Mouse (Mus musculus): ENCODE data around the gene Nynrin.

Gene Nynrin

DNA sequence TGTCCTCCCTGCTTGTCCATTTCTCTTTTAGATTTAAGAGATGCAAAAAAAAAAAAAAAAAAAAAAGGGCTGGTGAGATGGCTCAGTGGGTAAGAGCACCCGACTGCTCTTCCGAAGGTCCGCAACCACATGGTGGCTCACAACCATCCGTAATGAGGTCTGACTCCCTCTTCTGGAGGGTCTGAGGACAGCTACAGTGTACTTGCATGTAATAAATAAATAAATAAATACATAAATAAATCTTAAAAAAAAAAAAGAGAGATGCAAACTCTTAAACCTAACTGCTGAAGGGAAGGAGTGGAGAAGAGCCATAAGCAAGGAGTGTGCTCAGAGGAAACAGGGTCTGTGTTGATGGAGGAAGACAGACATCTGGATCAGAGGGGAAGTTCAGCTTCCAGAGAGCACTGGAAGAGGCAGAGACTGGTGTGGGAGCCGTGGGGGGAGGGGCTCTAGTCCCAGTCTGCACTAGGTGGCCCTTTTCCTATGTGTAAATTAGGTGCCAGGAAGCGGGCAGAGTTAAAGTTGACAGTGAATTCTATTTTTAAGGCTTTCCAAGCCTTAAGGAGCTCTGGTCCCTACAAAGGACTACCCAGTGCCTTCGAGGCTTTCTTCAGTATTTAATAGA, 24.6 kb downstream of the Nynrin start:
- no peak for DNase-seq (ENCODE audit: low read depth)

DNA sequence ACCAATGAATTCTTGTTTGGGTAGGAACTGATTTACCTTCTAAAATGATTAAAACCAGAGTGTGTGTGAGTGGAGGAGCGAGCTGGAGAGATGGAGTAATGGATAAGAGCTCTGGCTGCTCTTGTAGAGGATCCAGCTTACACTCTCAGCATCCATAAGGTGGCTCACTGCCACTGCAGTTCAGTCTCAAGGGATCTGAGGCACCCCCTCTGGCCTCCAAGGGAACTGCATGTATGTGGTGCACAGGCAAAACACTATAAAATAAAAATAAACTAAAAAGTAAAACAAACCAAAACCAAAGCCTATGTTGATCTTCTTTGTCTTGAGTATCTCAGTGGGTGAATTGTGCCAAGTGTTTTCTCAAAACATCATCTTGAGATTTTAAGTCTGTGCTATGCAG, 25.8 kb downstream of the Nynrin start:
- no peak for DNase-seq (ENCODE audit: low read depth)

DNA sequence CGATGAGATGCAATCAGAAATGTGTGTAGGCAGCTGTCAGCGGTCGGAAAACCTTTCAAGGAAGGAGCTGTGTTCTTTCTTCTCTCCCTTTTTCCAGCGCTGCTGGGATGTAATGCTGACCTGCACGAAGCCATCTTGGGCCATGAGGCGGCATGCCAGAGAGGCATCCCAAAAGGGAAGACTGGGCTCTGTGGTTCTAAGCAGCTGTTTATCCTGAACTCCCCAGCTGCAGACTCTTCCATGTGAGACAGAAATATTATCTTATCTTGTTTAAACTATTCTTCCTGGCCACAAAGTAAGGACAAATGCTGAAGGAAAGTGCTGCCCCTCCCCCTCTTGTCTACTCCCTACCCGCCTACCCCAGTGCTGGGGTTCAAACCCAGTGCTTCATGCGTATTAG, 27.2 kb downstream of the Nynrin start:
- no peak for DNase-seq (ENCODE audit: low read depth)

DNA sequence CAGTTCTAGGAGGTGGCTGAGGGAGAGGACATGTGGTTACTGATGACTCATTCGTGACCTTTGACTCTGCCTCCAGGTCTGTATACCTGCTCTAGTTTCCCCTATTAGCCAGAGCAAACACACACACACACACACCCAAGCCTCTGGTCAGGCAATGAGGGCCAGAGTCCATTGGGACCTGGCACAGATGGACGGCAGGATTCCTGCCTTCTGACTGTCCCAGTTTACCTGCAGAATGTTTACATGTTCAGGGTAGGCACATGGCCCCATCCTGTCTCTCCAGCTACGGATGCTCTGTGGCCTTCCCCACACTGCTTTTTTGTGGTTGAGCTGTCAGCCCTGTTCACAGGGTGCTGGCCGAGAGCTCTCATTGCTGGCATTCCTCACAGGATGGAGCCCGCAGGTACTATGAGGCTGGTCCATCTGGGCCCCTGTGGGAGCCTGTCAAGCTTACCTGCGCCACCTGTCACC, 28.4 kb downstream of the Nynrin start:
- DNase-seq (ENCODE audit: low read depth): no peak

DNA sequence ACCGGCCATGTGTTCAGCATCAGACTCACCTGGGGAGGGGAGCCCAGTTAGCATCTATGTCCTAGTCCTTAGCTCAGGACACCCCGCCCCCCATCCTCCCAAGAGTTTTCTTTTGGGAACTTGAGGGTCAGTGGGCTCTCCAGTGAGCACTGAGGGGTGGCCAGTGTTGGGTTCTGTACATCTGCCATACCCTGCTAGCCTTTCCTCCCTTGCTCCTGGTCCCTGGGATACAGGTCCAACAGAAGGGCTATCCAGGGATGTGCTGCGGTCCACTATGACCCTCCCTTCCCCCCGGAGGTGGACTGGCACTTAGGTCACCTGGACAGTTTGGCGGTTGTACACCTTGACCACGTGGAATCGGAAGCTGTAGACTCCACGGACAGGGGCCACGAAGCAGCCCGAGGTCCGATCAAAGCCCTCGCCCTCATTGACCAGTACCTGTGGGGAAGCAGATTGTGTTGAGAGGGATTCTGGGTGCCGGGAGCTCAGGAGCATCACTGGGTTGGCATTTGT, 29.4 kb downstream of the Nynrin start:
- no peak for DNase-seq (ENCODE audit: low read depth)

DNA sequence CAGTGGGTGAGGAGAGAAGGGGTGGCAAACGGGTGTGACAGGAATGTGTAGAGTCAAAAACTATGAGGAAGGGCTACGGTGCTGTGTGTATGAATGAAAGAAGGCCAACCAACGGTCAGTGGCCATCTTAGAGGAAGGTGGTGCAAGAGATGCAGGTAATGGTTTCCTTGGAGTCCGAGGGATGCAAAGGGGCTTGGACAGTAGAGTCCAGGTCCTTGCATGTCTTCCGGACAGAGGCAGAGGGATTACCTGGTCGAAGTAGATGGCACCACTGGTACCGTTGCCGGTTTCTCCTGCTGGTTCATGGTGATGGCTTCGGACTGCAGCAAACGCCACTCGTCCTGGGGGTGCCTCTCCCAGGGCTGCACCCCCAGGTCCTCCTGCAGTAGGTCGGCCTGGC, 29.9 kb downstream of the Nynrin start:
- DNase-seq (ENCODE audit: low read depth): no peak

DNA sequence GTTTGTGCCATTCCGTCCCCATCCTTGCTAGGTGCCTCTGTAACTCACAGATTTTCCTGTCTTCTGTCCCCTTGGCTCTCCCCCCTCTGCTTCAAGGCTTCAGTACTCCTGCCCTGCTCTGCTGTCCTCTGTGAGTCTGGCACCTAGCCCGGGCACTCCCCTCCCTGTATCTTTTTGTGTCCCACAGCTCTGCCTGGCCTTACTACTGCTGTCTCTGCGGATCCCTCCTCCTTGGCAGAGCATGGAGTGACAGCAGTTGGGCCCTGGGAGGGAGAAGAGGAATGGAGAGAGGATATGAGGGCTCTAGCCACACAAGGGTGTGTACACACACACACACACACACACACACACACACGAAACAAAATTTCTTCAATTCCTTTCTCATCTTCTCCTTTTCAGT, 30.4 kb downstream of the Nynrin start, which contains the start of gene Cbln3:
TSS of gene Cbln3 (minus strand) at position 227 of the 400 bp plus-strand sequence.
- DNase-seq (ENCODE audit: low read depth): no peak

DNA sequence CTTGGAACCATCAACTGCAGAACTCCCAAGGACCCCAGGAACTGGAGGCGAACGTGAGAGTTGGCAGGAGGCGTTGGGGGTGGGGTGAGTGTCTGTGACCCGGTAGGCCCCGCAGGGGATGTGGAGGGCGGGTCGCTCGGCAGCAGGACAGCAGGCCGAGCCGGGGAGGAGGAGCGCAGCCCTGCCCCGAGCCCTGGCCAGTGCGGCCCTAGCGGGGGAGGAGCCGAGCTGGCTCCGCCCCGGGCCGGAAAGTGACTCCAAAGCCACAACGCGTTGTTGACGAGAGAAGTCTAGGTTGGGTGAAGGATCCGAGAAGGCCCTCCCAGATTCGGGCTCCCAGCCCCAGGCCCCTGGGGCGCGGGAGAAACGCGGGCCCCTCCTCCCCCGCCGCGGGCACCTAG, 30.9 kb downstream of the Nynrin start, which contains the start of gene Khnyn:
TSS of gene Khnyn (plus strand) at position 235 of the 401 bp plus-strand sequence.
- DNase-seq (ENCODE audit: low read depth): peak; percentile 88

DNA sequence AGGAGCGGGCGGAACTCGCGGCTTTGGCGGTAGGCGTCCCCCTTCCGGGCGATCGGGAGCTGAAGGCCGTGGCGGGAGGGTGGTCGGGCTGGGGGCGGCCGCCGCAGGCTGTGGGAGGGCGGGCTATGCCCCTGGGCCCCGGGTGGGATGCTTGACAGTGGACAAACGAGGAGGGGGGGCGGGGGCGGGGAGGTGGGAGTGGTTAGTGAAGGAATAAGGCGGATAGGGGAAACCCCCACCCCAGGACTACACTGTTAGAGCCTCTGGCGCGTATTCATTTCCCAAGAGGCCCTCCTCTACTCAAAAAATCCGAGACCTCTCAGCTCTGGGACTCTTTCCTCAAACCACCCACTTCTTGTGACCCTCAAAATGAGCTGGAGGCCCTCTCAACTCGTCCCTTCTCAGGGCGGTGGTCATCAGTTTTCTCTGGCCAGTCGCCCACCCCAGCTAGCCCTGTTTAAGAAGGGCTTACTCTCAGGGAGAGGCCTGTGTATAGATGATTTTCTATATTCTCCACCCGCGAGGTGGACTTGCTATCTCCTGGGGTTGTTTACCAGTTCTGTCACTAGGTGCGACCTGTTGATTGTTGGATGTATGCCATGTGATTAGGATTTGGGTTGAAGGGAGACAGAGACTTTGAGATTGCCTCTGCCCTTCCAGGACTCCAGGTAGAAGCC, 31.4 kb downstream of the Nynrin start:
- no peak for DNase-seq (ENCODE audit: low read depth)

DNA sequence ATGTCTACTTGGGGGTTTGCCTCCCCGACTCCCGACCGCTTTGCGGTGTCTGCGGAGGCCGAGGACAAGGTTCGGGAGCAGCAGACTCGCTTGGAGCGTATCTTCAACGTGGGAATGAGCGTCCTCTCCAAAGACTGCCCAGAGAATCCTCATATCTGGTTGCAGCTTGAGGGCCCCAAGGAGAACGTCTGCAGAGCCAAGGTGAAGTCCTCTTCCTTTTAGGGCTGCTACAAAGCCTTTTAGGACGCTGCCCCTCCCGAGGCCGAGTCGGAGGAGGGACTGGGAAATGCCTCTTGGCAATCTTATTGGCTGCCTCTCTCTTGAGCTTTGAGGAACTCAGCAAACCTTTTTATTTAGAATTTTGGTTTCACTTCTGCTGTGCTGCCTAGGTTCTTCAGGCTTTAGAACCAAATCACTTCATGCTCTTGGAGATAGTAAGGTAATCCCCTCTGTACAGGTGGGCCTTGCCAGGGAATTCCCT, 32.0 kb downstream of the Nynrin start:
- DNase-seq (ENCODE audit: low read depth): no peak

DNA sequence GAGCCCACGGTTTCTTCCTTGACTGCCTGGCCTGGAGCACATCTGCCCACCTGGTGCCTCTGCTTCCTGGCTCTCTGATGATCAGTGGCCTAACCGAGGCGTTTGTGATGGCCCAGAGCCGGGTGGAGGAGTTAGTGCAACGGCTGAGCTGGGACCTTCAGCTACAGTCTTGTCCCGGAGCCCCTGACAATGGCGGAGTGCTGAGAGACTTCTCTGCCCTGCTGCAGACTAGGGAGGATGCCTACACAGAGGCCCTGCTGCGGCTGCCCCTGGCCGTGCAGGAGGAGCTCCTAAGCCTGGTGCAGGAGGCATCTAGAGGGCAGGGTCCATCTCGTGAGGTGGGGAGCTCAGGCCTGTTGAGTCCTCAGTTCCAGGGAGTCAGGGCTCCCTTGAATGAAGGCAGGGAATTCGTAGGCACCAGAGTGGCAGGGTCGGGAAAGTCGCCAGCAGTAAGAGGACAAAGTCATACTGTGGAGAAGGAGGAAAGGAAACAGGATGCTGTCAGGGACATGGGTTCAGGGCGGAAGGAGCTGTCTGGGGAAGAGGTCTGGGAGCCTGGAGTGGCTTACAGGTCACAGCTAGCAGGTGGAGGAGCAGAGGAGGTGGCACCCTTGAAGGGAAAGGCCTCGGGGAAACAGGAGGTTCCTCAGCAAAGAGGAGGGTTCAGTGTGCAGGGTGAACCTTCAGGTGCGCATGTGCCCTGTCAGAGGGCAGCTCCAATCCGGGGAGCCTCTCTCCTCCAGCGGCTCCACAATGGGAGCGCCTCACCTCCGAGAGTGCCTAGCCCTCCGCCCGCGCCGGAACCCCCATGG, 33.0 kb downstream of the Nynrin start:
- DNase-seq (ENCODE audit: low read depth): no peak

DNA sequence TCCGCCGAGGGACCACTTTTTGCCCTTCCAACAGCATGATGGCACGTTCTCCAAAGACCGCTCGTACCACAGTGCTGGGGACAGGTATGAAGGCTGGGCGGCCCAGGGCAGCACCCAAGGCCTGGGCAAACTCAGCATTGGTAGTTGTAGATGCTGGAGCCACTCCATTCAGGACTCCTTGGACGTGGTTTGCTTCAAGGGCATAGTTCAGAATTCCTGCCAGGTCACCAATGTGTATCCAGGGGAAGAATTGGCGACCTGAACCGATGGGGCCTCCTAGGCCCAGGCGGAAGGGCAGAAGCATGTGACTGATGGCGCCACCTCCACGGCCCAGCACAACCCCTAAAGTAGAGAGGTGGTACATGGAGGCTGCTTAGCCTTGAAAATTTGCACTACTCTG, 43.9 kb downstream of the Nynrin start:
- DNase-seq (ENCODE audit: low read depth): no peak

DNA sequence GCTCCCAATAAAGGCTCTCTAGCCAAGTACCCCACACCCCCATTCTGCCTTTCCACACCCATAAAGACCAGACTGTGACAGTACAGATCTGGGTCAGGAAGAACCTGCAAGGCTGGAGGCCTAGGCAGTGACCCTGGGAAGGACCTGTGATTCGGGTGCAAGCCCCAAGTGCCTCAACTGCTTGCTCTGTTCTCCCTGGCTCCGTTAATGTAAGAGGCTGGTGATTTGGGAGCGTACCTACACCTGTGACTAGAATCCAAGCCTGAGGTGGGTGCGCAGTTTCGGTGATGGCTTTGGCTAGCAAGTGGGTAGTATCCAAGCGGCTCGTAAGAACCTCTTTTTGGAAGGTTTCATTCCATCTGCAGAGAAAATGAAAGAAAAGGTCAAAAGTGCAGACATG, 45.1 kb downstream of the Nynrin start:
- DNase-seq (ENCODE audit: low read depth): no peak

DNA sequence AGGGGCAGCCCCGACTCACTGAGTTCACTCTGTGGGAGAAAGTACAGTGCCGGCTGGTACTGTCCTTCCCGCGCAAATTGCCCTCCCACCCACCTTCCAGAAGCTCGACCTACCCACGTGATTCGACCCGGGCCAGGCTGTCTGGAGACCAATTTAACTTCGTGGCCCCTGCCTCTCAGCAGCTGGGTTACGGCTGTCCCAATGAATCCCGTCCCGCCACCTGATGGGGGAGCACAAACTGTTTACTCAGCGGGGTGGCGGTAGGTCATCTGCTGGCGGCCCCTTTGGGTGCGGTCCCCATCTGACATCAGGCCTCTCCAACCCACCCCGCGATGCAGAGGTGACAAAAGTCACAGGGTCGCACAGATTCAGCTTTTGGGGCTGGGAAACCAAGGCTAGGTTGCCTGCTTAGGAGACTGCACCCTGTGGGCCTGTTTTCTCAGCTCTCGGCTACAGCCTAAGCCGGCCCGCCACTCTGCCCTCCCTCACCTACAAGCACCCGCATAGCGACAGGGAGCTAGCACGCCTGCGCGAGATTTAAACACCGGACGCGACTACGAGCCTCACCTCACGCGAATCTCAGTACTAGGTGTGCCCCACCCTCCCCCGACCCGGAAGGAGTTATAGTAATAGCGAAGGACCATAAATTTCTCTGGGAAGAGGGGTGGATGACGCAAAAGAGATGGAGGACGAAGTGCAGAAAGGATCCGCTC, 46.0 kb downstream of the Nynrin start, which contains the start of gene Sdr39u1:
TSS of gene Sdr39u1 (minus strand) at position 593 of the 713 bp plus-strand sequence.
- DNase-seq (ENCODE audit: low read depth): peak; percentile 71

DNA sequence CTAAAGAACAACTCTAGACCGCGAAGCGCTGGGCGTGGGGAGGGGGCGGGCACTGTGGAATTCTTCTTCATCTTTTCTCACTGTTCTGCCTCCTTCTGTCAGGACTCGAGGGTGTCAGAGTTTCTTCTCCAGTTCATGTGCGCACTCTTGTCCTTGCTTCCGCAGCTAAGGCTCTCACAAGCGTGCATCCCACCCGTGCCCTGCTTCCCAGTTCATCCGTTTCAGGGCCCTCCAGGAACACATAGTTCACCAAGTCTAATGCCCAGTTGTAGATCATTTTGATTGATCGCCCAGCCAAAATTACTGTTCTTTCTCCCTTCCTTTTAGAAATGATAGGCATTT, 46.6 kb downstream of the Nynrin start:
- DNase-seq (ENCODE audit: low read depth): no peak

DNA sequence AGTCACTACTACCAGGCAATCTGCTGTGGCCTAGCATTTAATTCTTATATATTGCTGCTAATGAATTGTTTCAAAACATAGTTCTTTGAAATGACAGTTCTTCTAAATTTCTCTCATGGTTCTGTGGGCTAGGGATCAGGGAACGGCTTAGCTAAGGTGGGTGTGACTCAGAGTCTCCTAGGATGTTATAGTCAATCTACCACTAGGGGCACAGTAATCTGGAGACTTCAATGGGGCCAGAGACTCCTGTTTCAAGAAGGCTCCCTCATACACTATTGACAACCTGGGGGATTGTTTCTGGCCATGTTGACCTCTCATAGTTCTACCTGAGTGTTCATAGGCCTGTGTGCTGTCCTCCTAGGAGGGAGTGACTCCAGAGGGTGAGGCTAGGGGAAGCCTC, 51.7 kb downstream of the Nynrin start:
- no peak for DNase-seq (ENCODE audit: low read depth)

DNA sequence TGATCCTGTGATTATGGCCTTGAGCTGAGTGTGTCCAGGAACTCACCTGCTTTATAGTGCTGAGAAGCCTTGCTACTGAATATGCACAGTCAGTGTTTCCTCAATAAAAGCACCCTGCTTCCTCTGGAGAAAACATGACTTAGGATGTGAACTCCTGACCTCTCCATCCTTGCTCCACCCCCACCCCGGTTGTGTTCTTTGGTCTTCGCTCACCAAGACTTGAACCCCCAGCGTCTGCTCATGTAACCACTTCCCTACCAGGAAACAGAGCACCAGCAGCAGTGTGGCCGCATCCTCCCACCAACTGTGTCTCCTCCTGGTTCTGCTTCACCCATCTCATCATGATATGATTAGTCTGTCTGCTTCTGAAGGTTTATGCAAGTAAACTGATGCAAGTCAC, 59.6 kb downstream of the Nynrin start:
- no peak for DNase-seq (ENCODE audit: low read depth)

DNA sequence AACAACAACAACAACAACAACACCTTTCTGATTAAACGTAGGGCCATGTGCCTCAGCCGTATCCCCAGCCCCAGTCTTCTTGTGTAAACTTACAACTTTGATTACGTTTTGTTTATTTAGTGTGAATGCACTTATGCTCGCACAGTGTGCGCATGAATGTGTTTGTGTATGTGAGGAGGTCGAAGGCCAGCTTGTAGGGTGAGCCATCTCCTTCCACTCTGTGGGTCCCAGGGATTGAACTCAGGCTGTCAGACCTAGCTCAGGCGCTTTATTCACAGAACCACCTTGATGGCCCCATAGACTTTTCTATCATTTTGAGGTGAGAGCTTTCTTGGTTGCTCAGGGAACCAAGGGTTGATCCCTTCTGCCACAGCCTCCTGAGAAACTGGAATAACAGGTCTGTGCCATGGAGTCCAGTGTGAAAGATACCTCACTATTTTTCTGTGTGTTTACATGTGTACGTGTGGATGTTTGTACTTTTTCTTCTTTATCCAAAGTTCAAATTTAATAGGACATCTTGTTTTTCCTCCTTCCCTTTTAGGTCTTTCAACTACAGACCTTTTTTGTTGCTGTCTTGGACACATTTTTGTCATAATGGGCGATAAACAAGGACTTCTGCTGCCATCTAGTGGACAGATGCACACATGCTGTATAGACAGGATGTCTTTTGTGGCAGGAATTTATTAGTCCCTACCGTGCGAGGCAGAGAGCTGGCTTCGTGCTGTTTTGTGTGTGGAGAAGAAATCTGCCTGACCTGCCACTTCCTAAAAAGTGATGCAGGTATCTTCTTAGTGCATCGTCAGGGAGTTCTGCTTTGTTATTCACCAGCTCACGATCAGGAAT, 64.7 kb downstream of the Nynrin start:
- DNase-seq (ENCODE audit: low read depth): peak; percentile 76

DNA sequence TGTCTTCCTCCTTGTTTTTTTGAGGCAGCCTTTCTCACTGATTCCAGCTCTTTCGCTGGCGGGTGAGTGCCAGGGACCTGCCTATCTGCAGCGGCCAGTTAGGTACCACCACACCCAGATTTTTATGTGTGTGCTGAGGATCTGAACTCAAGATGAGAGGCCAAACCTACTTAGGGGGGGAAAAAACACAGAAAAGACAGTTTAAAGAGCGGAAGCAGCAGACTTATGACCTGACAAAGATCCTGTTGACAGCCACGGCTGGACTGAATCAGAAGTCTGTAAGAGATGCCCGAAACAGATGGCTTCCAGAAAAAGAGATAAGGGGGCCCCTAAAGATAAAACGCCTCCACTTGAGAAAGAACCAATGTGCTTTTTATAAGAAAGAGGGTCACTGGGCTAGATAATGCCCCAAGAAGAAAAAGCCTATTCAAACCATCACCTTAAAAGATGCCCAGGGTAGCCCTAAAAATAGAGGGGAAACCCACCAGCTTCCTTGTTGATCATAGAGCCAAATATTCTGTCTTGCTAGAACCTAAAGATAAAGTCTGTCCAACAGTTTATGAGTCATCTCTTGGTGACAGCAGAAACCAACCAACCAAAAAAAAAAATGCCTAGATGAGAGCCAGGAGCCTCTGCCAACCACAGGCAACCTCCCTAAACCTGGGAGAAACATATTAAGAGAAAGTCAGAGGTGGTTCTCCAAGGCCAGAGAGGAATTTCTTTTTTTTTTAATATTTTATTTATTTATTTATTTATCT, 68.8 kb downstream of the Nynrin start:
- DNase-seq (ENCODE audit: low read depth): no peak
